Mouse (Mus musculus): Measurements from ENCODE around the gene Ppid.

DNA sequence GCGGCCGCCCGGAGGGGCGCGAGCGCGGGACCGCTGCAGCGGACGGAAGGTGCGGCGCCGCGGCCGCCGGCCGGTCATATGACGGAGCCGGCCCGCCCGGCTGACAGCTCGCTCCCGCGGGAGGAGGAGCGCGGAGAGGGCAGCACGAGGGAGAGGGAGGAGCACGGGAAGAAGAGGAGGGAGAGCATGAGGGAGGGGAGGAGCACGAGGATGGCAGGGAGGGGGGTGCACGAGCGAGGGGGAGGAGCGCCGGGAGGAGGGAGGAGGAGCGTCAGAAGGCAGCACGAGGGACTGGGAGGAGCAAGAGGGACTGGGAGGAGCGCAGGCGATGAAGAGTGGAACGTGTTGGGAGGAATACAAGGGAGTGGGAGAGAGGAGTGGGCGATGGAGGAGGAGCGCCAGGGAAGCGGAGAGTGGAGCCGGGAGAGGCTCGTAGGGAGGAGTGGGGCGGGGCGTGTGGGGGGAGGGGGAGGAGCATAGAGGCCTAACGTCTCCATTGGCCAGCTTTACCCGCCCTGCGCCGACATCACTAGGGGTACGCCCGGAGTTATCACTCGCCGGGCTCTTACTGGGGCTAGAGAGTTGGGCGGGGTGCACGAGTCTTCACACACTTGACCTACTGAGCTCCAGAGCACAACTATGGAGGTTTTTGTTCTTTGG, 23.3 kb upstream of the Ppid start, which contains the start of gene Fnip2:
- TF ChIP-seq CTCF (IDR thresholded peaks at IDR 0.05) (no peak), EP300 (IDR thresholded peaks at IDR 0.05) (no peak)

Measured in lung, postnatal 0 days (tissue).